Mouse (Mus musculus) B cell, adult 62 days (primary cell): ENCODE data around the gene Ptcd3. TPM values are rescaled to one million over a fixed set of nuclear protein-coding genes. Genes with fewer than 3 reads are reported as not detected.

Source experiments
- total RNA-seq: library from RNA; stranded (reverse); gene quantifications from 4 replicates; pipeline ENCODE4 v1.2.4, GENCODE M21; 2023

Ptcd3 gene
- total RNA-seq, result 86.8 to 109 TPM (median 98.9 TPM) in 4 replicates

DNA sequence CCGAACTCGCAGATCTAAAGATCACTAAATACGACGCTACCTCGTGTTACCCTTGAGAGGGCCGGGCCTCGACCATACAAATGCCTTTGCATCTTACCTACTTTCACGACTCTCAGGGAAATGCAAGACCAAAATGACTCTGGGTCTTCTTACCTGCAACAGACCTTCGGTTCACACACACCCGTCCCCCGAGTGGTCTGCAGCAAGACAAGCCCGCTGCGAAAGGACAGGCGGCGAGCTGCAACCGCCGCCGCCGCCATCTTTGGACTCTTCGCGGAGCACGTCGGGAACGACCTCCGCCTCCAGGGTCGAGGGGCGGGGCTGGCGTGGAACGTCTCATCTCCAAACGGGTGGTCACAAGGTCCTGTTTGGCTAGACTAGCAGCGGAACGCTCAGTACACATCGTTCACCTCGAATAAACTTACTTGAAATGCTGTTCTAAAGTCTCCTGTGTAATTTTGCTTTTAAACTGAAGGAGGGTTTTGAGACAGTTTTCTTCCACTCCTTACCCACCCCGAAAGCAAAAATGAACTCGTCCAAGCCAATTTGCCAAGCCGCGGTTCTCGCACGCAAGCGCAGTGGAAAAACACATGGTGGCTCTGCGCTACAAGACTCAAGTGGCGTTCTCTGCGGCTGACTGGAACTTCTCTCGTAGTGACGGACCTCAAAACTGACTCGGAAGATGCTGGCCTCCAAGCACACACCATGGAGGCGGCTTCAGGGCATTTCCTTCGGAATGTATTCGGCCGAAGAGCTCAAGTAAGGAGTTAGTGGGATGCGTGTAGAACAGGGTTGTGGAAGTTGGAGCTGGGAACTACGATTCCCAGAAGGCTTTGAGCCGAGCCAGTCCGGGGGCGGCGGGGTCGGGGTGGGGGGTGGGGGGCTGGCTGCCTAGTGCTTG lies at the start of gene Ptcd3, which contains the start of gene Polr1a:
Ptcd3 (minus strand) TSS at position 270 of the 901 bp plus-strand sequence.
Polr1a (plus strand) TSS at position 573 of the 901 bp plus-strand sequence.

DNA sequence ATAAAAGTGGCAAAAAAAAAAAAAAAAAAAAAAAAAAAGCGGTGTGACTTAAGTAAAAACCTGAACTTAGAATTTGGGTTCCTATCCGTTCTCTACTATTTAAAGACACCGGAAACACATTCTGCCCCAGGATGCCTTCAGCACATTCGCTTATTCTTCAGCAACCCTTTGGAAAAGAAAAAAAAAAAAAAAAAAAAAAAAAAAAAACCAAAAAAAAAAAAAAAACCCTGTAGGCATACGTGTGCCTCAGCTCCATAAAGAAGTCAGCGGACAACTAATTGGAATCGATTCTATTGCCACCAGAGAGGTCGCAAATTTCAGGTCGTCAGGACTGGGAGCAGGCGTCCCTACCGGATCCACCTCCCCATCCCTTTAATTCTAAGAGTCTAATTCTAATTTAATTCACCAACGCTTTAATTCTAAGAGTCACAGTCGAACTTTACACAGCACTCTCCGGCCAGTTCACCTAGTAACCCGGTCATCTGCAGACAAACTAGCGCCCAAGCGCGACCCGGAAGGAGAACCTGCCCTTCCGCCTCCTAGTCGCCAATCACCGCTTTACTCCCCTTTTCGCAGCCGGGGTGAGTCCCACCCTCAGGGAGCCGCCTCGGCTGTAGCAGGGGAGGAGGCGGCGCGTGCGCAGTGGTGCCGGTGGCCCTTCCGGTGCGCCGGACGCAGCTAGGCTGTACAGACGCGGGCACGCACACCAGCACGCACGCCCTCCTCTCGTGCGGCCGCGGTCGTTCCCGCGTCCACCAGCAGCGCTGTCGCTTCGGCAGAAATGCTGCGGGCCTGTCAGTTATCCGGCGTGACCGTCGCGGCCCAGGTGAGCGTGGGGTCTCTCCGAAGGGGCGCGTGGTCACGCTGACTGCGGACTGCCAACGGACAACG lies 77.6 kb downstream of the Ptcd3 start, which contains the start of gene Immt:
Immt (plus strand) TSS at position 642 of the 891 bp plus-strand sequence.

Other genes with a start within 250 kb of the Ptcd3 start
- 0.16 TPM in 1 of 4 replicates, not detected in the others for gene Reep1, start 201.2 kb downstream of the Ptcd3 start, total RNA-seq
- 12.4 to 18.2 TPM (median 15.2 TPM) in 4 replicates for gene Mrpl35, start 81.8 kb downstream of the Ptcd3 start, total RNA-seq
- 90.3 to 102 TPM (median 95.0 TPM) in 4 replicates for gene Immt, start 77.4 kb downstream of the Ptcd3 start, total RNA-seq
- gene Polr1a, start 303 bp upstream of the Ptcd3 start, total RNA-seq, result 68.8 to 75.9 TPM (median 70.6 TPM) in 4 replicates
- gene St3gal5, start 188.8 kb upstream of the Ptcd3 start, total RNA-seq, result 16.0 to 21.7 TPM (median 19.1 TPM) in 4 replicates